Mouse (Mus musculus) kidney, postnatal 36 days (tissue): ENCODE measurements around the gene Serpinb1a.

Experiments used
- DNase-seq, 2 experiments: peaks; one replicate each; pipeline ENCODE4 v3.0.0; 2021 to 2022; ENCODE audit warnings: mixed read lengths in 2 of 2

The Serpinb1a gene

DNA sequence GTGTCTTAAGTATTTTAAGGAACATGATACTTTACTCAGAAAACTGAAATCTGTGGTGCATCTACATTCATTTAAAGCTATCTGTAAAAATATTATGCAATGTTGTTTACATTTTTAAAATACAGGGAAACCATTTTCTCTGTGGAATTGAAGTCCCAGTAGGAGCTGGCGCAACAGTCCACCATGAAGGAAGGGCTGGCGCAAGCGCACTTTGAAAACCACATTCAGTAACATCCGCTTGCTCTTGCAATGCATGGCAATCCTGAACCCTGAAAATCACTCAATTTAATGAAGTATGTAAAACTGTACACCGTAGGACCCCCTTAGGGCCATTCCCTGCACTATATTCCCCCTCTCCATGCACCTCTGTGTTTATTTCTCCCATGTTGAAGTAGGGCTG lies 16.5 kb downstream of the Serpinb1a start:
- no peak for DNase-seq

DNA sequence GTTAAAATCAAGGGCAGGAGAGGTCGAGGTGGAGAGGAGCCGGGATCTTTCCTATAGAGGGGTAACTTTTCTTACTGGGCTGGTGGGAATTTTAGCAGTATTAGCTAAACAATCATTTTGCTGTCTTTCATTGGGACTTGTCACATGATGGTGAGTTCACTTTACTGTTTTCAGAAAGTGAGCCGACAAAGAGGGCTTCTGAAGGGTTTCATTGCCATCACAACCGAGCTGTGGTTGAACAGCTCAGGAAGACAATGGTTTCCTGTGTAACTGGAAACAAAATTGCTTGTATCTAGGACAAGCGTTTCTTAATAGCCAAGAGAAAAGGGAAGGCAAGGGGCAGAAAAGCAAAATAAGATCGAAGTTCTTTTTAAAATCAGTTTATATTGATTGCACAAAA lies 17.7 kb downstream of the Serpinb1a start:
- no peak for DNase-seq

- DNase-seq: no peak
Measured at GRCm38 (mm10) chr13:32832776-32833175, 18.2 kb downstream of the Serpinb1a start.

DNA sequence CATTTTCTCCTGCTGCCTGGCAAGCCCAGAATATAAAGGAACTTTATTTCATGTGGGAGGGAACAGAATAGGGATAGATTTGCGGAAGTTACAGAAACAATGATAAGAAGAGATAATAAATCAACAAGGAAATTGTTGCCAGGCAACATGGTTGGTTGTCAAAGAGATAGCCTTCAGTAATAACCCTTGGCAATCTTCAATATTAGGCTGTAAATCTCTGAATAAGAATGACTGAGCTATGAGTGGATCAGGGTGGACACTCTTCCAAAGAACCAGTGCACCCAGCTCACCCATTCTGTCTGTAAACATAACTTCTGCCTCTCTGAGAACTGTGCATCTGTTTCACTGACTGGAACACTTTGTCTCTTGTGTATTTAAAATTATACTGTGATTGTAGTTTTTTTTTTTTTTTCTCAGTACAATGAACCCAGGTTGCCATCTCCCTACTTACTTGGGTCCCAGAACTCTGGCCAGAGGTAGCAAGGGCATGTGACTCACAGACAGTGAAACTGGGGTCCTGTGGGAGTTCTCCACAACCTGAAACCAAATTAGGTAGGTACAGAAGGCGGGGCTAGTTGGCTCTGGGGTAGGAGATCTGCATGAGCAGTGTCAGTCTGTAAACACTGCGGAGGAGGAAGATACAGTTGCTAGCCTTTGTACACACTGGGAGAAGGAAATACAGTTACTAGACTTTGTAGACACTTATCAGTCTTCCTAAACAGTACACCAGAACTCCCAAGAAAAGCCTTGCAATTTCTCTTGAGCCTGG lies 19.3 kb downstream of the Serpinb1a start:
- DNase-seq: no peak

- DNase-seq: no peak
Measured at GRCm38 (mm10) chr13:32828886-32829285, 22.1 kb downstream of the Serpinb1a start.

DNA sequence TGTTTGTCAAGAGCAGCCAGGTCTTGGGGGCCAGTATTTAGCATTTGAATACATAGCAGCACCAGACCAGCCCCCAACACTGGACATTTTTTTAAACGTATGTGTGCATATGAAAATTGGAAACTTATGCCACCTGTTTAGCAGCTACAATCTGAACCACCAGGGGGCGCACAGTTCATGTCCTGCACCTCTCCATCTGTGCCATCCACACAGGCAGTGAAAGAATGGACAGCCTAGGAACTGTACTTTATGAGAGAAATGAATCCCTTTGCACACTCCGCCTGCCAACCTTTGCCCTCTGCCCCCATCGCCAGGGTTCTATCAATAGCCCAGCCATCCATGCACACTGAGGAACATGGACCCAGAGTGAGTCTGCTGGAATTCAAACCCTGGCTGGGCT lies 23.0 kb downstream of the Serpinb1a start:
- peak; percentile 44 to 86 for DNase-seq

DNA sequence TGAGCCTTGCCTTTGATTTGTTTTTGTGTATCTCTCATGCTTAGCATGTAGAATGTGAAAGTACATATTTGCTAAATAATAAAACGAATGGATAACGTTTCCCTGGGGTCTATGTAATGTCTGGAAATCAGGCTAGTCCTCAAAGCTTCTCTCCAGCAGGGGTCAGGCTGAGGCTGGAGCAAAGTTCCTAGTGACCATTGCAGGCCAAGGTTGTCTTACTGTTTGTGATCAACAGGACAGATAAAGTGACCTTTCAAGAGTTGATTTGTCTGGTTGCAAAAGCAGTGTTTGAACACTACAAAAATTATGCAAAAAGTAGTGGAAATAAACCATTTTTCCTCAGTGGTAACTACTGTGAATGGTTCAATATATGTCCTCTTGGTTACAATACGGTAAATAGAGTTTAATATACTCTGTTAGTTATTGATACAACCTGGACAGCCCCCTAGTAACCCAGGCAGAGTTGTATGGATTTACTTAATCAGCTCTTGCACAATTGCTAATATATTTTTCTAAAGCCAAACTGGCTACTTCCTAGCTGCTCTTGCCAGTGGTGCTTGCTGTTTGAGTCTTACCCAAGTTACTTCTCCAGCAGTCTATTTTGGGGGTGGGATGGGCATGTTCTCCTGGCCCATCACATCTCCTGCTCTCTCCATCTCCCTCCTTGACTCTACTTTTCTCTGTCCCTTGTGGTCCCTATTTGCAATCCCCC lies 23.7 kb downstream of the Serpinb1a start:
- peak in 1 of 2 experiments; percentile 30 for DNase-seq

- DNase-seq: no peak
Measured at GRCm38 (mm10) chr13:32825546-32825945, 25.4 kb downstream of the Serpinb1a start.

- no peak for DNase-seq
Measured at GRCm38 (mm10) chr13:32824377-32825330, 26.3 kb downstream of the Serpinb1a start.

GRCm38 (mm10) chr13:32823126-32823525 lies 27.9 kb downstream of the Serpinb1a start:
- no peak for DNase-seq

DNA sequence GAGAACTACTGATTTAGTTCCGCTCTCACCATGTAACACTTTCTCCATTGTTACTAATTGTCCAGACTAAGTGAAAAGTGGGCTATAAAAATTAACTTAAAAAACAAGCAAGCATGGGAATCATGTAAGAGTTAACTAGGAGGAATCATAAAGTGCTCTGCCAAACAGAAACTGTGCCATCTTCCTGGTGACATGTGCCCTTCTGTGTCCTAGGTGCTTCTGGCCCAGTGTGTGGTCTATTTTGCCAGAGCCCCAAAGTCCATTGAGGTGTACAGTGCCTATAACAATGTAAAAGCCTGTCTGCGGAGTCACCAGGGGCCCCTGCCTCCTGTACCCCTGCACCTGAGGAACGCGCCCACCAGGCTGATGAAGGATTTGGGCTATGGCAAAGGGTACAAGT lies 29.3 kb downstream of the Serpinb1a start:
- DNase-seq: no peak

- no peak for DNase-seq
Measured at GRCm38 (mm10) chr13:32819926-32820325, 31.1 kb downstream of the Serpinb1a start.

DNA sequence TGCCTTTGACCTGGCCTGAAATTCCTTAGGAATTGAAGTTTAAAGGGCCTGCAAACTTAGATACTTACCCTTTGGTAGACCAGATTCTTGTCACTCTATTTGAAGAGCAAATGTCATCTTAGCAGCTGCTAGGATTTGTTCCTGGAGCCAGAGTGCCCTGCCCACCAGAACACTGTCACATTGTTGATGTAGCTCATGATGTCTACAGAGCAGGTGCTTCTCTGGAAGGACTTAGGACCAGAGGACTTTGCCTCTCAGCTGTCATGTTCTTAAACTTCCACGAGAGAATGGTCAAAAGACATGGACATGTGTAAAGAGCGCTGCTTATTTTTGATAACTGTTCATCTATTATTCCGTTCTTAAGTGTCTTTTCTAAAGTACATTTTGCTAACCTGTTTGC lies 31.7 kb downstream of the Serpinb1a start:
- no peak for DNase-seq

- no peak for DNase-seq
Measured at GRCm38 (mm10) chr13:32807624-32808023, 43.4 kb downstream of the Serpinb1a start.

- peak in 1 of 2 experiments; percentile 18 for DNase-seq
Measured at GRCm38 (mm10) chr13:32806820-32807219, 44.2 kb downstream of the Serpinb1a start.

DNA sequence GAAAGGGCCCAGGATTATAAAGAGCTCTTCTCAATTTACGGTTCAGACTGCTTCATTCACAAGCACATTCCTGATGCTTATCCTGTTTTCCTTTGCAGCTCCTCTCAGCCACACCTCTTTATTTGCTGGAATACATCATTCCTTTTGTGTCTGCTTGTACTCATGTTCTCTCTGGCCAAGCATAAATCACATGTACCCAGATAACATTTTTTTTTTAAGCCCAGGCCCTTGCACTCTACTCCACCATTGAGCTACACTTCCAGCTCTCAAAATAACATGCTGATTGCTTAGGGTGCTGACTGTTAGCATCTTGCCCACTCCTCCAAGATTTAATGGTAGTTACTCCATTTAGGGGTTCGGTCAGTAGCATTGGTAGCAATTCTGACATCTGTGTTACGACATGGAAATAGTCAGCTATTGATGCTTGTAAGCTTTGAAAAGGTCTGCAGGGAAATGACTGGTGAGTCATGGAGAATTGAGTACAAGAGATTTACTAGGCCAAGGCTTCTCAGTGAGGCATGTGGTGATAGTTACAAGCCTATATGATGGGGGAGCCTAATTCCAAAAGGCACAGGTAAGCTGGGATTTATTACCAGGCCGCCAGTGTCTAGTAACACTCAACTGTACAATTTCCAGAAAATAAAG lies 47.2 kb downstream of the Serpinb1a start:
- DNase-seq: no peak

- peak; percentile 12 to 64 for DNase-seq
Measured at GRCm38 (mm10) chr13:32802259-32803081, 48.5 kb downstream of the Serpinb1a start, which contains the start of gene D930007J09Rik. TSS of gene D930007J09Rik (minus strand) at chr13:32802849.

DNA sequence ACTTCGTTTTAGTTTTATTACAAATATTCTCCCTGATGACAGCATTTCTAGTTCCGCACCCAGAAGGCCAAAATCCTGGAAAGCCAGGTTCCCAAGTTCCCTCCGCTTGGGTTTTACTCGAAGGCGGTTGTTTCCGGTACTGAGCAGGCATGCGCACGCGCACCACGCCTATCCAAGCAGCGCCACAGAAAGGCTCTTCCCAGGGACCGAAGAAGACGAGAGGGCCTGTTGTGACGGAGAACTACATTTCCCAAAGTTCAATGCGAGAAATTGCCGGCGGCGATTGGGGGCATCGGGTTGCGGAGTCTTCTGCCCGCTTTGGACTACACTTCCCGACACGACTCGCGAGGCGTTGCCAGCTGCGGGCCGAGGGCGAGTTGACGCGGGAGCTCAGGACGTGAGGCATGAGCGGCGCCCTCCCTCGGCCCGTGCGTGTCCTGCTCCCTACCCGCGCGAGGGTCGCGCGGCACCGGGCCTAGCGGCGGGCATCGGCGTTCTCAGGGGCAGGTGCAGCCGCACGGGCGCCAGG lies 49.2 kb downstream of the Serpinb1a start, which contains the start of gene Wrnip1:
Gene Wrnip1, plus strand, starts transcription at position 346 of the 529 bp plus-strand sequence.
- peak; percentile 97 to 99 for DNase-seq

GRCm38 (mm10) chr13:32800859-32801258 lies 50.1 kb downstream of the Serpinb1a start:
- peak; percentile 7 to 11 for DNase-seq

DNA sequence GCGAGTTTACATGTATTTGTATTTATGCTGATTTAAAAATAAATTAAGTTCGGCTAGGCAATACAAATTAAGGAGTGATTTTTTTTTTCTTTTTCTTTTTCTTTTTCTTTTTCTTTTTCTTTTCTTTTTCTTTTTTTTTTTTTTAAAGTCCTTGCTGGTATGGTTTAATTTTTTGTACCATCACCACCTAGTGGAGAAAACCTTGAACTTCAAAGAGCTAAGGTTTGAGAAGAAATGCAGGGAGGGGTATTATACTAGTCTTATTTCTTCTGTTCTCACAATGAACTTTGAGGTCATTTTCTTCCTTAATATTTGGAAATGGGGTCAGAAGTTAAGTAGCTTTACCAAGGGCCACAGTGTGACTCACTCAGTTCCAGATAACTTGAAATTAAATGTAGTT lies 51.9 kb downstream of the Serpinb1a start:
- DNase-seq: peak in 1 of 2 experiments; percentile 33

DNA sequence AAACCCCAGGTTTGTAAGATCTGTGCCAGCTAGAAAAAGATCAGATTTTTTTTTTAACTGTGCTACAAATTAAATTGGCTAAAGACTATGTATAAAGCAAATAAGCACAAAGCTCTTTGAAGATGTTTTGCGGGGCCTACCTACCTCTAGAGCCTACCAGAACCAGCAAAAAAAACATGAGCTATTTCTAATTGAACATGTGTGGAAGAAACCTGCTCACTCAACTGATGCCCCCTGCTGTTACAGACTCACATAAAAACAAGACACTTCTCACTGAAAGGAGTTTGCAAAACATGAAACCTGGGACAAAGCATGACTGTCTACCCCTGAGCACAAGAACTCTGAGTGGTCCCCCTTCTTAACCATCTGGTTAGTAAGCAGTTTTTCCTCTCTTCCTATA lies 53.9 kb downstream of the Serpinb1a start:
- peak; percentile 9 to 20 for DNase-seq
